1 mouse cellular context compared by ENCODE assay signal in the genomic region with DNA sequence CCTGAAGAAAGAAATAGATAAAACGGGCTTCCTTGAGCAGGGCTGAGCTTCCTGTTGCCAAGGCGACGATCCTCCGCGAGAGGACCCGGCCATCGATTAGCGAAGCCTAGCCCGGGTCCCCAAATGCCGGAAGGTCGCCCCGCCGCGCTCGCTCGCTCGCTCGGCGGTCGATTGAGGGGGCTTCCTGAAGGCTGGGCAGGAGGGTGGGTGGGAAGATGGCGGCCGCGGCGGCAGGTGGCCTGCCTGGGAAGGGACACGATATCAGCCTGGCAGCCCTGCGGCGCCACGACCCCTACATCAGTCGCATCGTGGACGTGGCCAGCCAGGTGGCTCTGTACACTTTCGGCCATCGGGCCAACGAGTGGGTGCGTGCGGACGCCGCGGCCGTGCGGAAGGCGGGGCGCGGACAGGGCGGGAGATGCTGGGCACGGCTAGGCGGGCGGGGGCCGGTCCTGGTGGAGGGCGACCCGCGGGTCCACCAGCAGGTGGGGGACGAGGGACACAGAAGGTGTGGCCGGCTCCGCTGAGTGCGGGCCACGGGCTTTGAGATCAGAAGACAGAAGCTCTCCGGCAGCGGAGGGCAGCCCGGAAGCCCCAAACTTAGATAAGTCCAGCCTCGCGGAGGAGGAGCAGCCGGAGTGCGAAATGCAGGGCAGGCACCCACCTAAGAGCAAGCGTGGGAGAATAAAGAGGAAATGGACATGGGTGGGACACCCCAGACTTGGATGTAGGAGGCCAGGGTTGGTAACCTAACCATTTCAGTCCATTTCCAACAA.
TF ChIP-seq lines count a peak whose summit lies in the region.

Gene Dcp1b (plus strand): TSS at position 176 of the 776 bp plus-strand sequence.

TF ChIP-seq in CH12.LX, 34 proteins besides CTCF, POLR2A, EP300 and RAD21 (continued from another document):
- TF ChIP-seq TBP (conservative IDR thresholded peaks at IDR 0.05; ENCODE audit: low read depth, low read length) = 0 out of 2 replicates have a peak, but pooled peaks have one; percentile 13
- peak; percentile 22; the same call in 1 of the 2 replicates for TF ChIP-seq CHD2 (IDR thresholded peaks at IDR 0.05; ENCODE audit: low read length)
- peak; percentile 53 for TF ChIP-seq NRF1 (IDR thresholded peaks at IDR 0.05; ENCODE audit: low read depth, low read length)
- TF ChIP-seq TCF12 (IDR thresholded peaks at IDR 0.05; ENCODE audit: low read depth, low read length) = peak; percentile 65
- TF ChIP-seq RCOR1 (conservative IDR thresholded peaks at IDR 0.05; ENCODE audit: low read depth, low read length) = 0 out of 2 replicates have a peak, but pooled peaks have one; percentile 43
- peak; percentile 53; the same call in 1 of the 2 replicates for TF ChIP-seq KAT2A (IDR thresholded peaks at IDR 0.05; ENCODE audit: insufficient replicate concordance, low read length)
- no peak for TF ChIP-seq JUND (conservative IDR thresholded peaks at IDR 0.05; ENCODE audit: low read depth, low read length)
- TF ChIP-seq ZMIZ1 (IDR thresholded peaks at IDR 0.05; ENCODE audit: low read depth, low read length) = peak; percentile 71
- no peak for TF ChIP-seq POLR2AphosphoS2 (IDR thresholded peaks at IDR 0.05; ENCODE audit: low read depth, low read length)
- peak; percentile 76; the same call in 1 of the 2 replicates for TF ChIP-seq UBTF (IDR thresholded peaks at IDR 0.05; ENCODE audit: low read depth, low read length)
- no peak for TF ChIP-seq BHLHE40 (IDR thresholded peaks at IDR 0.05; ENCODE audit: low read depth, low read length)
- peak; percentile 40; the same call in 1 of the 2 replicates for TF ChIP-seq MAX (IDR thresholded peaks at IDR 0.05; ENCODE audit: low read length)
- TF ChIP-seq ELF1 (IDR thresholded peaks at IDR 0.05; ENCODE audit: low read depth, low read length) = peak; percentile 97
- TF ChIP-seq SIN3A (IDR thresholded peaks at IDR 0.05; ENCODE audit: low read length) = peak; percentile 94
- peak; percentile 82; the same call in 1 of the 2 replicates for TF ChIP-seq MAZ (IDR thresholded peaks at IDR 0.05; ENCODE audit: low read depth, low read length)
- TF ChIP-seq ZNF384 (IDR thresholded peaks at IDR 0.05; ENCODE audit: low read depth, low read length) = no peak
- peak; percentile 88 for TF ChIP-seq HCFC1 (IDR thresholded peaks at IDR 0.05; ENCODE audit: low read depth, low read length)
- TF ChIP-seq USF2 (conservative IDR thresholded peaks at IDR 0.05; ENCODE audit: low read depth, low read length) = no peak
- peak; percentile 63; the same call in 1 of the 2 replicates for TF ChIP-seq NELFE (IDR thresholded peaks at IDR 0.05; ENCODE audit: low read depth, low read length)
- TF ChIP-seq SMC3 (IDR thresholded peaks at IDR 0.05; ENCODE audit: low read depth, low read length) = peak; percentile 16; the same call in 1 of the 2 replicates
- TF ChIP-seq MEF2A (IDR thresholded peaks at IDR 0.05; ENCODE audit: borderline replicate concordance, low read depth, low read length) = peak; percentile 46; the same call in 1 of the 2 replicates
- 0 out of 2 replicates have a peak, but pooled peaks have one; percentile 8 for TF ChIP-seq ETS1 (conservative IDR thresholded peaks at IDR 0.05; ENCODE audit: low read depth, low read length)
- TF ChIP-seq CHD1 (IDR thresholded peaks at IDR 0.05; ENCODE audit: low read depth, low read length) = no peak
TF ChIP-seq in CH12.LX: peak in this region for 19.
